Mouse (Mus musculus): ENCODE measurements around the gene Arhgef25. TPM values are rescaled to one million over a fixed set of nuclear protein-coding genes. Genes with fewer than 3 reads are reported as not detected.
"Not testable (repeated sequence)": the region's sequence is repeated elsewhere in the genome, so short reads cannot be mapped to it uniquely, and the experiment has no call there.

The Arhgef25 gene
- polyA plus RNA-seq, 1 experiment from 2014 or later = 29.6 TPM

DNA sequence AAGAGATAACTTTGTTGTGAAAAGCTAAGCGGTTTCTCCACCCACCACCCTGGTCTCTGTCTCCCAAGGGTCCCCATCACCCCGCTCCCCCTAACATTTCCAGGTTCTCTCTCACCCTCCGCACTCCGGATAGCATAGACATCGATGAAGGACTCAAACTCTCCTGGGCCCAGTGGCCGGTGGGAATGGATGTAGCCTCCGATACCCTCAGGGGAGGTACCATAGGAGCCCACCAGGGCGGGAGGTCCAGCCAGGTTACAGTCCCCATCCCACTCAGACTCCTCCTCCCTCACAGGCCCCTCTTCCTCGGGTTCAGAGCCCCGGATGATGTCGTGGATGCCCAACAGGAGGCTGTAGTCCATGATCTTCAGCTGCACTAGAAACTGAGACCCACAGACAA, 9.6 kb upstream of the Arhgef25 start:
- Histone ChIP-seq H3K36me3 (replicated peaks) (peaks cover 71% of the 10 kb centered on the region), H3K4me1 (peaks cover 37% of the 10 kb centered on the region), H3K27ac (replicated peaks) (no peak overlapping the region), H3K27me3 (replicated peaks; ENCODE audit: low read depth, poor library complexity, severe bottlenecking) (no peaks in the 10 kb centered on the region), H3K4me3 (no peak overlapping the region), H3K9me3 (no peaks in the 10 kb centered on the region)
- no peak for DNase-seq (ENCODE audit: low spot score)
- 85% methylated on average over 11 of the region's 11 CpGs for WGBS

DNA sequence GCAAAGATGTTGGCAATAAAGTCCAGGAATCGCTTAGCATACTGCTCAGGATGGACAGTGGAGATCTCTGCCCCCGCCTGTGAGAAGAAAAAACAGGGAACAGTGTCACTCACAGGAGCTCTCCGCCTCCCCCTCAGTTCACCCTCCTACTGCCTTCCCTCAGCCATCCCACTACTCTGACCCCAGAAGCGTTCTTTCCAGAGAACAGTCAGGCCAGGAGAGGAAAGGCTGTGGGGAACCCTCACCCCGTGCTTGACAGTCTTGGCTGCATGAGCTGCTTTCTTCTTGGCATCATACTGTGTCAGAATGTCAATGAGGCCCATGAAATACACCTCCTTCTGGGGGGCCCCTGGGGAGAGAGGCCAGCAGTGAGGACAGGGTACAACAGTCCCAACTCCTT, 9.2 kb upstream of the Arhgef25 start:
- no peaks in the 10 kb centered on the region for H3K9me3 ChIP-seq
- H3K36me3 ChIP-seq (replicated peaks) = peaks cover 67% of the 10 kb centered on the region
- 68% methylated on average over 5 of the region's 5 CpGs for WGBS
- no peak overlapping the region for H3K27ac ChIP-seq (replicated peaks)
- DNase-seq (ENCODE audit: low spot score) = no peak
- H3K27me3 ChIP-seq (replicated peaks; ENCODE audit: low read depth, poor library complexity, severe bottlenecking) = no peaks in the 10 kb centered on the region
- peaks cover 41% of the 10 kb centered on the region for H3K4me1 ChIP-seq
- no peak overlapping the region for H3K4me3 ChIP-seq

DNA sequence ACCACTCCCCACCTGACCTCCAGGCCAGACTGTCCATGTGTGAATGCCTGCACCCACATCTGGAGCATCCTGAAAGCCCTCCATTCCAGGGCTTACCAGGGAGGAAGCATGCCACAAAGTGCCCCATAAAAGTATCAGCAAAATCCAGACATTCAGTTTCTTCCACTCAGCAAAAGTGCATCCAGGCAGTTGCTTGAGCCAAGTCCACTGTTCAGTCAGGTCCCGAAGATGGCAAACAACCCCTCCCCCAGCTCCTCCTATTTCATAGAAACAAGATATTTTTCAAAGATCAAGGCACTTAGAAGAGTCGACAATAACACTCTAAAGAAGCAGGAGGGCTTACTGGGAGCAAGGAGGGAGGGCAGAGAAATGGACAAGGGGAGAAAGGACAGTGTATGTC, 8.6 kb upstream of the Arhgef25 start:
- peaks cover 63% of the 10 kb centered on the region for H3K36me3 ChIP-seq (replicated peaks)

DNA sequence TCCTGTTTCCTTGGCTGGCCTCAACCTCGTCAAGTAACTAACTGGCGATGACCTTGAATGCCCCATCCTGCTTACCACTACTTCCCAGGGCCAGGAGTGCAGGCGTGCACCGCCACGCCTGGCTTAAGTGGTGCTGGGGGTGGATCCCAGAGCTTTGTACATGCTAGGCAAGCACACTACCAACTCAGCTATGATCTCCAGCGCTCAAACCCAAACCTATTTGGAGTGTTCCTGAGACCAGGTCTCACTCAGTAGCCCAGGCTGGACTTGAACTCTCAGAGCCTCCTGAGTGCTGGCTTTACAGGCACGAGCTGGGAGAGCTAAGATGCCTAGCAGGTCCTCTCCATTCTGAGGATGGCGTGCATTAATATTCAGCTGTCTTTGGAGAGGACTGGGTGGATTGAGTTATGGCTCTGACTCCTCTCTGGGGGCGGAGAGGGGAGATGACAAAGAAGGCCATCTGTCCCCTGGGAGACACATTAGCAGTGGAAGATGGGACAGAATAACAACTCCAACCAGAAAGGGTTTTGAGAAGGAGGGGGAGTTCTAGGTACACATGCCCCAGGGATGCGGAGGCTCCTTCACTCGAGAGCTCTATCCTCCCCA, 7.7 kb upstream of the Arhgef25 start:
- peaks cover 63% of the 10 kb centered on the region for H3K36me3 ChIP-seq (replicated peaks)
- no peak for DNase-seq (ENCODE audit: low spot score)
- 87% methylated on average over 11 of the region's 11 CpGs for WGBS
- H3K4me3 ChIP-seq = no peak overlapping the region
- peaks cover 51% of the 10 kb centered on the region for H3K4me1 ChIP-seq
- no peaks in the 10 kb centered on the region for H3K9me3 ChIP-seq
- H3K27me3 ChIP-seq (replicated peaks; ENCODE audit: low read depth, poor library complexity, severe bottlenecking) = no peaks in the 10 kb centered on the region
- H3K27ac ChIP-seq (replicated peaks) = peak overlapping the region; percentile 44; the same call in 1 of the 2 replicates

More for the DNA sequence above, 8.6 kb upstream of the Arhgef25 start:
- Histone ChIP-seq H3K27me3 (replicated peaks; ENCODE audit: low read depth, poor library complexity, severe bottlenecking) (no peaks in the 10 kb centered on the region), H3K9me3 (no peaks in the 10 kb centered on the region), H3K4me3 (no peak overlapping the region), H3K27ac (replicated peaks) (0 out of 2 replicates have a peak overlapping the region, but pooled peaks have one; percentile 20), H3K4me1 (peaks cover 43% of the 10 kb centered on the region)
- no peak for DNase-seq (ENCODE audit: low spot score)
- 68% methylated on average over 2 of the region's 2 CpGs for WGBS

DNA sequence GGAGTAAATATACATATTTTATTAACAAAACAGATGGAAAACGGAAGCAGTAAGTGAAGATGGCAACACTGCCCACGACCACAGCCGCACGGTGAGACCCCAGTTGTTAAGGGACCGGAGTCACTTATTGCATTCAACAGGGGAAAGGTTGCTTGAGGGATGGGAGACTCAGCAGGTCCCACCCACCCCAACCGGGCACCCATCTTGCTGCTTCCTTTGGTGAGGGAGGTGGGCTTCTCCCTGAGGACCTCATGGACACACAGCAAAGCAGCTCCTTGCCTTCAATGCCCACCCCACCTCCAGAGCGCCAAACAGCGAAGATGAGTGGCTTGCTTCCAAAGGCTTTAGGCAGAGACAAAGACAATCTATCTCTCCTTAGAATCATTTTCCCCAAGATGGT, 7.2 kb upstream of the Arhgef25 start:
- peaks cover 55% of the 10 kb centered on the region for H3K4me1 ChIP-seq
- 88% methylated on average over 8 of the region's 8 CpGs for WGBS
- peaks cover 63% of the 10 kb centered on the region for H3K36me3 ChIP-seq (replicated peaks)
- no peak overlapping the region; the same call in 1 of the 2 replicates for H3K4me3 ChIP-seq
- H3K9me3 ChIP-seq = no peaks in the 10 kb centered on the region
- no peak overlapping the region for H3K27ac ChIP-seq (replicated peaks)
- H3K27me3 ChIP-seq (replicated peaks; ENCODE audit: low read depth, poor library complexity, severe bottlenecking) = no peaks in the 10 kb centered on the region
- DNase-seq (ENCODE audit: low spot score) = no peak

DNA sequence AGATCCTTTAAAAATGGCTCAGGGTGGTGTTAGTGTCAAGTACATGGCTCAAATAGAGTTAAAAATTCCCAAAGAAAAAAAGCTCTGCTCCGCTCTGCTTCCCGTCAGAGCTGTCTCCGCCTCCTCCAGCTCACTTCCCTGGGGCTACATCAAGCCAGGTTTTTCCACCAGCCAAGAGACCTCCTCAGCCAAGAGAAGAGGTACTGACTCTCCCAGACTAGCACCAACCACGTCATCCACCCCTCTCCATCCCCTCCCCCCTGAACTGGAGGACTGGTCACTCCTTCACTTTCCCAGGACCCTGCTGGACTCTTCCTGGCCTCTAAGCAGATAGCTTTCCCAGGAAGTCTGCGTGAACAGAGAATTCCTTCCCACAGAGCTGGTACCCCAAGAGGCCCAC, 6.5 kb upstream of the Arhgef25 start:
- peak overlapping the region; percentile 74 for H3K4me3 ChIP-seq
- H3K36me3 ChIP-seq (replicated peaks) = peaks cover 61% of the 10 kb centered on the region

DNA sequence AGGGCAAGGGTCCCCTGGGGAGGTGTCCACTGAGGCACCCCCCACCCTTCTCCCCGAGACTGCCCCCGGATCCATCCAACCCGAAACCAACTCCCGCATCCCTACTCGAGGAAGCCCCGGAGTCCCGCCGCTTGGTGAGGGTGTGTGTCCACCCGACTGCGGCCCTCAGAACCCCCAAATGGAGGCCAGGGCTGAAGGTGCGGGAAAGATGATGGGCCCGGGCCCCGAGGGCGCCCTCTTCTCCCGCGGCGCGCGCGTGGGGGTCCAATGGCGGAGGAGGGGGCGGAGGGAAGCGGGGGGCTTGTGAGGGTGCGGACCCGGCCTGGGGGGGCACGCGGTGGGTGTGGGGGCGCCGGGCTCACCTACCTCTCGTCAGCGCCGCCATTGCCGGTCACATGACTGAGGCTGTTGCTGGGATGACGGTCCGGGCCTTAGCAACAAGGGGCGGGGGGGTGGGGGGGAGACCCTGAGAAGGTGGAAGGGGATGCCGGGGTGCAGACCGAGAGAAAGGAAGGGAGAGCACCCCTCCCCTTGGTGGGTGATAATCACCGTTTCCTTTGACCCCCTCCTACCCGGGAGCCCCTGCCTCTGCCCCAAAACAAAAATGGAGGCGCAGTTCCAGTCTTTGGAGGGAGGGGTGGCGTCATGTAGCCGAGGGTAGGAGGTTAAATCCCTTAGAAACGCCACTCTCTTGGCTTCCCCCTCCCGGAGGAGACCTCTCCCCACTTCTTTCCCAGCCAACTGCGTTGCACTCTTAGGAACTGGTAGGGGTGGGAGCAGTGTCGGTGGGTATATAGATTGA, 5.6 kb upstream of the Arhgef25 start, which contains the start of gene Dtx3:
TSS of gene Dtx3 (minus strand) at position 401 of the 802 bp plus-strand sequence.
- Histone ChIP-seq H3K4me1 (peaks cover 67% of the 10 kb centered on the region), H3K4me3 (peak within 1 kb of the TSS; percentile 74), H3K27me3 (replicated peaks; ENCODE audit: low read depth, poor library complexity, severe bottlenecking) (no peaks in the 10 kb centered on the region), H3K27ac (replicated peaks) (peak within 1 kb of the TSS; percentile 94), H3K9me3 (no peaks in the 10 kb centered on the region), H3K36me3 (replicated peaks) (peaks cover 64% of the 10 kb centered on the region)
- DNase-seq (ENCODE audit: low spot score) = peak; percentile 79
- WGBS = under 1% methylated on average over 46 of the region's 47 CpGs

More for the DNA sequence above, 6.5 kb upstream of the Arhgef25 start:
- WGBS = 2% methylated on average over 5 of the region's 5 CpGs
- H3K4me1 ChIP-seq = peaks cover 58% of the 10 kb centered on the region
- no peaks in the 10 kb centered on the region for H3K9me3 ChIP-seq
- no peaks in the 10 kb centered on the region for H3K27me3 ChIP-seq (replicated peaks; ENCODE audit: low read depth, poor library complexity, severe bottlenecking)
- peak overlapping the region; percentile 94 for H3K27ac ChIP-seq (replicated peaks)
- peak; percentile 66 for DNase-seq (ENCODE audit: low spot score)

DNA sequence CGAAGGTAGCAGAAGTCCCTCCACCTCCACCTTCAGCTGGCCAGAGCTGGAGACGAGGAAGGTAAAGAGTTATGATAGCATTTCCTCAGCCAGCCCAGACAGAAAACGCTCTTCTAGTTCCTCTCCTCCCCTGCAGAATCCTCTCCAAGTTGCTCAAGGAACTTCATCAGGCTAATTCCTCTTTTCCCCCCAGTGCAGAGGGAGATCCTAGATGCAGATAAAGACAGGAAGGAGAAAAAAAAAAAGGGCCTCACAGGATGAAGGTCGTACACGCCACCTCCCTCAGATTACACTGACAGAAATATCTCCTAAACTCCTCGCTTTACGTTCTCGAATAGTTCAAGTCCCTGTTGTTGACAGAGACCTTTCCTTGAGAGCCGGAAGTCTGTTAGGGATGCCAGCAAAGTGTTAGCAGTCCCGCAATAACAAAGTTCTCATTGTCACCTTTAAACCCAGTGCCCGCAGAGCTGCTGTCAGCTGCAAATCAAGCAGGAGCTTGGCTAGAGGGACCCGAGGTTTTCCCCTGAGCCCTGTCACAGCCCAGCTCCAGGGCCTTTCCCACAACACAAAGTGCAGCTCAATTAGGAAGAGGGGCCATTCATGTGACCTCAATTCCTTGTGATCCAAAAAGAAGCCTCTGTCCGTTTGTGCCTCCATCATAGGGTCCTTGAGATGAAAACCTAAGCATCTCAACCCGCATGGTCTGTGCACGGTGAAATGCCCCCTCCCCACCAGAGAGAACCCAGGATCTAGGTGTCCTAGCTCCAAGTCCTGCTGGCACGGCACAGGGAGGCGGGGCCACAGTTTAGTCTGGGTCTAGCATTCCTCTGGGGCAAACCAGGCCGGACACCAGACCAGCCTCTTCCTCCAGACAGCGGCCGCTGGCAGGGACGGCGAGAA, 4.8 kb upstream of the Arhgef25 start:
- Histone ChIP-seq H3K4me3 (peak overlapping the region; percentile 74), H3K9me3 (no peaks in the 10 kb centered on the region), H3K27me3 (replicated peaks; ENCODE audit: low read depth, poor library complexity, severe bottlenecking) (no peaks in the 10 kb centered on the region), H3K36me3 (replicated peaks) (peaks cover 57% of the 10 kb centered on the region), H3K4me1 (peaks cover 76% of the 10 kb centered on the region), H3K27ac (replicated peaks) (peak overlapping the region; percentile 94)
- peak; percentile 65 for DNase-seq (ENCODE audit: low spot score)
- WGBS = 14% methylated on average over 22 of the region's 22 CpGs

DNA sequence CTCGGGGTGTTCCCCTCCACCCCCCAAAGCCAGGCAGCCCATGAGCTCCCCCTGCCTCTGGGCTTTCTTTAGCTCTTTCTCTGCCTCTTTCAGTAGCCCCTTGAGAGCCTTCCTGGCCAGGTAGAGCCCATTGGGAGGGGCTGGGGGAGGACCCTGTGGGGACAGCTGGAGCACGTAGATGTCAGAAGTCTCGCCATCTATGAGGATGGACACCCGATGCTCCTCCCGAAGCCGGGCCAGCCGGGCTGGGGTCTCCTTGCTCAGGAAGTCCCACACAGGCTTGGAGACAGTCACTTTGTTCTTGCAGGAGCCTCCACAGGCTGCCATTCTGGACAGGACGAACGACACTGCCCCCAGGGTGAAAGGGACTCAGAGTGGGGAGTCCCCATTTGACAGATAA, 3.1 kb upstream of the Arhgef25 start:
- WGBS = 81% methylated on average over 9 of the region's 9 CpGs
- Histone ChIP-seq H3K27ac (replicated peaks) (peak overlapping the region; percentile 21; the same call in 1 of the 2 replicates), H3K36me3 (replicated peaks) (peaks cover 41% of the 10 kb centered on the region), H3K27me3 (replicated peaks; ENCODE audit: low read depth, poor library complexity, severe bottlenecking) (no peaks in the 10 kb centered on the region), H3K4me3 (no peak overlapping the region), H3K9me3 (no peaks in the 10 kb centered on the region), H3K4me1 (peaks cover 87% of the 10 kb centered on the region)
- no peak for DNase-seq (ENCODE audit: low spot score)

DNA sequence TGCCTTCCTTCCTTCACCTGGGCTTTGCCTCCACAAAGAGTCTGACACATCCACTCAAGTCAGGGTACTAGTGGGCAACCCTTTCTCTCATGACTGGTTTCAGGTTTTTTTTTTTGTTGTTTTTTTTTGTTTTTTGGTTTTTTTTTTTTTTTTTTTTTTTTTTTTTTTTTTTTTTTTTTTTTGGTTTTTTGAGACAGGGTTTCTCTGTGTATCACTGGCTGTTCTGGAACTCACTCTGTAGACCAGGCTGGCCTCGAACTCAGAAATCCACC, 2.1 kb upstream of the Arhgef25 start:
- not testable (repeated sequence) for H3K4me3 ChIP-seq; H3K27ac ChIP-seq (replicated peaks); H3K9me3 ChIP-seq; H3K27me3 ChIP-seq (replicated peaks; ENCODE audit: low read depth, poor library complexity, severe bottlenecking); DNase-seq (ENCODE audit: low spot score)
- H3K4me1 ChIP-seq = peaks cover 88% of the 10 kb centered on the region
- peaks cover 35% of the 10 kb centered on the region for H3K36me3 ChIP-seq (replicated peaks)
- 76% methylated on average over 1 of the region's 1 CpGs for WGBS

DNA sequence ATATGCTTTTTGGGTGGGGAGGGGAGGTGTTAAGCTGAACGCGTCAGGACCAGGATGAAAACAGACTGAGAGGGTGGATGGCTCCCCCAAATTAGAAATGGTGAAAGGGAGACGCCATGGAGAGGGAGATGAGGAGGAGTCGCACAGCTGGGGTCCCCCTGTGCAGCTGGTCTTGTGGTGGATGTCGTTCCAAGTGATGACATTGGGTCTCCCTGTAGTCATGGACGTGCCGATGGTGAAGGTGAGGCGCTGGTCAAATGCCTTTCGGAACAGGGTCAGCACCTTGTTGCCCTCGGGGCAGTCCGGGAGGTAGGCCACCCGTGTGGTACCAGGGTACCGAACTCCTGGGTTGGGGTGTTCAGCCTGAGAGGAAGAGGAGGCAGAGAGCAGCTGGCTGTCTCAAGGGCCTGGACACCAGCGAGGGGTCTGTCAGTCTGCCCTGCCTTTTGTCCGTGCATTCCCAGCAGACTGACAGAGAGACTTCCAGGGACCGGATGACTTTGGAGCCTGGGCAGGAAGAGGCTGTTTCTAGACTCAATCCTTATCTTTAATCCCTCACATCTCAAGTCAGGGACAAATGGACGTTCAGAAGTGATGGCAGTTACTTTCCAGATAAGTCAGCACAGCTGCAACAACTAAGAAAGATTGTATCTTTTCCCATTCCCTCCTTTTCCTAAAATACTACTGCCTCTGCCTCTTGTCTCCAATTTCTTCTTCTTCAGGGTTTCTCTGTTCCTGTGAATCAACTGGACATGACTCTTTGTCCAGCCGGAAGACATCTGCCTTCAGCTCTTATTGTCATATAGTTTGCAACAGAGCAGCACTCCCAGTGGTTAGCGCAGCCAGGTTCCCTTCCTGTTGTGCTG, 1.5 kb upstream of the Arhgef25 start:
- Histone ChIP-seq H3K36me3 (replicated peaks) (peaks cover 41% of the 10 kb centered on the region), H3K27ac (replicated peaks) (no peak overlapping the region), H3K4me1 (peaks cover 86% of the 10 kb centered on the region), H3K27me3 (replicated peaks; ENCODE audit: low read depth, poor library complexity, severe bottlenecking) (no peaks in the 10 kb centered on the region), H3K4me3 (no peak overlapping the region), H3K9me3 (no peaks in the 10 kb centered on the region)
- no peak for DNase-seq (ENCODE audit: low spot score)
- 77% methylated on average over 19 of the region's 19 CpGs for WGBS

Data from embryonic facial prominence, embryonic 10.5 days (tissue).